Mouse (Mus musculus): ENCODE results near the gene Stkld1.

The Stkld1 gene

GRCm38 (mm10) chr2:26915927-26916728 lies 17.7 kb upstream of the Stkld1 start, which contains the start of the genes Surf2 and Surf1:
Gene Surf2 (plus strand): TSS chr2:26916367.
Gene Surf1 (minus strand): TSS chr2:26916530.
- DNase-seq (ENCODE audit: low read depth, low spot score): no peak

DNA sequence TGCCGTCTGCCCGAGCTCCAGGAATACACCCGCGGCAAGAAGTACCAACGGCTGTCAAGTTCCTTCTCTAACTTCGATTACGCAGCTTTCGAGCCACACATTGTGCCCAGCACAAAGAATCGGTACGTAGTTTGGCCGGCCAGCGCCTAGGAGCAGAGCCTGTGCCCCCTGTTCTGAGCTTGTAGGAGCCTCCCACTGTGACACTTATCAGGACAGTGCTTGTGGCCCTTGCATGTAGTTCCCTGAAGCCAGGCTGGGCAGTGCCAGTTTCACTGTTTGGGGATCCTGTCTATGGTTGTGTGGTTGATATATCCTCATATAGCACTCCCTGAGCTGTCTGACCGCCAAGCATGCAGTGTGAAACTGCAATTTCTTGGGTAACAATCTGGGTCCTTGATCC lies 17.1 kb upstream of the Stkld1 start:
- no peak for DNase-seq (ENCODE audit: low read depth, low spot score)

GRCm38 (mm10) chr2:26919684-26920083 lies 14.2 kb upstream of the Stkld1 start:
- DNase-seq (ENCODE audit: low read depth, low spot score): no peak

DNA sequence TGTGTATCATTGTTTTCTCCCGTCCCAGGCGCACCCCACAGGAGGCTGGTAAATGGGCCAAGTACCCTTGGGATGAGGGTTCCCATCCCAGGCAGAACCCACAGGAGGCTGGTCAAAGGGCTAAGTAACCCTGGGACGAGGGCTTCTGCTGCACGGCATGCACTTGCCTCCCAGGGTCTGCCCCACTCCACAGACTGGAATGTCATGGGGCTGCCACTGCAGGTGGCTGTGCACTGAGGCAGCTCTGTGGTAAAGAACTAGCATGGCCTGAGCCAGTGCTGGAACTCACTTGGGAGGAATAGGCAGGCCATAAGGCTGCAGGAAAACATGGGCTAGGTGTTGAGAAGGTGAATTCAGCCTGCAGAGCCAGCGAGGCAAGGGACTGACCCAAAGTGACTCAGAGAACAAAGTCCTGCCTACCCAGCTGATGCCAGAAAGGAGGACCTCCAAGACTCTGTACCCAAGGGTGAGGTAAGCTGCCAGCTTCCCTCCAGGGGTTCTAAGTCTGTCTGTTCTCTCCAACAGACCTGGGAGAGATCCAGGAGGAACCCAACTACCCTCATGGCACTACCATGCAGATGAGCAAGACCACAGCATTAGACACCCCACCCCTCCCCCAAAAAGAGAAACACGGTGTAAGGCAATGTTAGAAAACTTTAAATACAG lies 13.5 kb upstream of the Stkld1 start:
- no peak for DNase-seq (ENCODE audit: low read depth, low spot score)

GRCm38 (mm10) chr2:26921784-26922183 lies 12.1 kb upstream of the Stkld1 start:
- DNase-seq (ENCODE audit: low read depth, low spot score): no peak

DNA sequence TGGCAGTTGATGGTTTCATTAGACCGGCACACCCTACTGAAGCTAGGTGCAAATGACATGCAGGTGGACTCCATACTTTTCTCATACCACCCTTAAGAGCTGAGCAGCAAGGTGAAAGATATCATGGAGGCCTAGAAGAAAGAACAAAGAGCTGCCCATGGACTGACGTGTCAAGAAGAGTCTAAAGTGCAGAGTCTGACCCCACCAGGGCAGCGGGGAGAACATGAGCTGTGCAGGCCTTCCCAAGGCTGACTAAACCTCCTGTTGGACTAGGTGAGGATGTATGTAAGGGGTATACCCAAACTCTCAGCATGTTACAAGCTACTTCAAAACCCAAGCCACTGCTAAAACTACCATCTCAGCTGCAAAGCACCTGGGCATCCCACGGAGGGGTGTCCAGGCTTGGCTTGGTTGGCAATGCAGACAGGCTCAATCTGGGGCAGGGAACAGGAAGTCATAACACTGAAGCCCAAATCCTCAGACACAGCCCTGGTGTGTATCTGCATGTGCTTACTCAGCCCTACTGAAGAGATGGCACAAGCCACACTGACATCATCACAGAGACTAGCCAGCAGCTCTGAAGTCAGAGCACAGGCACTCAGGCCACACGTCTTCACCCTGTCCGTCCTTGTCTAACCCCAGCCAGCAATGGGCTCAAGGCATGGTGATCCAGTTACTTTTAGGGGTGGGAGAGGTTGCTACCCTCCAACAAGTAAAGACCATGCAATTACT lies 5.9 kb upstream of the Stkld1 start:
- DNase-seq (ENCODE audit: low read depth, low spot score): no peak

DNA sequence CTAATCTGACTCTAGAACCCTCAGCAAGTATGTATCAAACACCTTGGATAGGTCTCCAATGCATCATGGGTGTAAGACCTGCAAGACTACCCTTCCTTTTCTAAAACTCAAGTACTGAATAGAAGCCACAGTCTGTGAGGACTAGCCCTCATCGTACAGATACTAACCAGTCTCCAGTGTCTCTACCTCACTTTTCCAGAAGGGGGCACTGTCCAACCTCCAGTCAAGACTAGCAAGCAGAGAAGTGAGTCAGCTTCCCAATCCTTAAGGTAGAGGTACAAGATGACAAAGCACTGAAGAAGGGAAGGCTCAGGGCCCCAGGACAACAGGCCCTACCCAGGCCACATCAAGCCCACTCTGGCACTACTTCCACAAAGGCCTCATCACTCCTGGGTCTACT lies 3.5 kb upstream of the Stkld1 start:
- no peak for DNase-seq (ENCODE audit: low read depth, low spot score)

DNA sequence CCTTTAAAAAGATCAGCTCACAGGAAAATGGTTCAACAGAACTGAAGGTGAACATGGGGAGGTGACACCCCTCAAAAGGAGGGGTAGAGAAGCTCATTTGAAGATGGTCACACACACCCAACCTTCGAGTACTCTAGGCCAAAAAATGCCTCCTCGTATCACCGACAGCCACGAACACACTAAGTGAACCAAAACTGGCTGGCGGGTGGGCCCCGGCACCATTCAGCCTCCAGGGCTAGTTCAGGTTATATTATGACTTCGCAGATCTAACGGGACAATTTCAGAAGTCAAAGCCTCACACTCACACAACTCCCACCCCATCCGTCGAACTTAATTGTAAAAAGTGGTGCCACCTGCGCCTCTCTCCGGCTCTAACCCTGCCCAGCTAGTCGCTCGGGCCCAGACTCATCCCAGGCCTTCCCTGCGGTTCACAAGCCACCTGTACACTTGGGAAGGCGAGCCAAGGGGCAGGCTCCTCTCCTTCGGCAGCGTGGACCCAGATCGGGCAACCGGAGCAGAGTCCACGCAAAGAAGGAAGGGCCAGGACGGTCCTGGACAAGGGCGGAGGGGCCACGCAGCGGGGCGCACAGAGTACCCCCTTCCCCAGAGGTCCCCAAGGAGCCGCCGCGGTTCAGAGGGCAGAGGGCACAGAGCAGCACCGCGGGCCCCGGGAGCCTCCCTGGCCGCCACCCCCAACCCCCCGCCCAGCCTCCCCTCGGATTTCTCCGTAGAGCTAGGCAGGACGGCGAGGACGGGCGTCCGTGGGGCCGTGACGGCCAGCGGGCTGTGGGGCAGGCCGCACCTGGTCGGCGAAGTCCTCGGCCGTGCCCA lies 1.2 kb upstream of the Stkld1 start:
- DNase-seq (ENCODE audit: low read depth, low spot score): no peak

GRCm38 (mm10) chr2:26935286-26935685 lies 1.4 kb downstream of the Stkld1 start:
- no peak for DNase-seq (ENCODE audit: low read depth, low spot score)

DNA sequence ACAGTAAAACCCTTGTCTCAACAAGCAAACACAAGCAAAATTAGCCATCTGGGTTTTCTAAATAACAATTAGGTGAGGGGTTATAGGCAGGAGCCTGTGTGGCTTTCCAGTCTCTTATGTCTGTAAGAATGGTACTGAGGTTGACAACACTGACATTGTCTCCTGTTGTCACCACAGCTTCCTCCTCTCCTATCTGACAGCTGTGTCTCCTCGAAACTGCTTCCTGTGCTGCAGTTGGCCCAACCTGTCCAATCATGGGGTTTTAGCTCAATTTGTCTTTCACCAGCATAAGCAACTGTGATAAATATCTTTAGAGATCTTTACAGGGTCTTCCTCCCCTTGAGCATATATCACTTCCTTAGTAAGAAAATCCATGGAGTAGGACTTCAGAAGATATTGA lies 2.6 kb downstream of the Stkld1 start:
- DNase-seq (ENCODE audit: low read depth, low spot score): no peak

- DNase-seq (ENCODE audit: low read depth, low spot score): no peak
Measured at GRCm38 (mm10) chr2:26941539-26941938, 7.7 kb downstream of the Stkld1 start.

DNA sequence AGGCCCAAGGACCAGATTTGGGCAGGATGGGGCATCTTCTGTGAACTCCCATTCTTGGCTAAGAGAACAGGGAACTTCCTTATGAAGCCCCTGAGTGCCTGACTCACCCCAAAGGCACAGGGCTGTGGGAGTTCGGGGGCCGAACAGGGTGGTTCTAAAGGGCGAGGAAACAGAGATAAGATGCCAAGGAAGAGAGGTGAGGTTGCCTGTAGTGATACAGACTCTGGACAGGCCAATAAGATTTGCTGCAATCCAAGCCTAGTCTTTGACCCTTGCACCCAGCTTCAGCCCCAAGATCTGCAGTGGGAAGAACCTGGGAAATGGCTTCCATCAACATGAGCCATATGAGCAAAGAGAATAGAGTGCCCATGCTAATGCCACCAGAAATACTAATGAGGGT lies 9.4 kb downstream of the Stkld1 start:
- no peak for DNase-seq (ENCODE audit: low read depth, low spot score)

- no peak for DNase-seq (ENCODE audit: low read depth, low spot score)
Measured at GRCm38 (mm10) chr2:26950411-26950810, 16.6 kb downstream of the Stkld1 start.

- DNase-seq (ENCODE audit: low read depth, low spot score): no peak
Measured at GRCm38 (mm10) chr2:26951346-26951905, 17.6 kb downstream of the Stkld1 start.

DNA sequence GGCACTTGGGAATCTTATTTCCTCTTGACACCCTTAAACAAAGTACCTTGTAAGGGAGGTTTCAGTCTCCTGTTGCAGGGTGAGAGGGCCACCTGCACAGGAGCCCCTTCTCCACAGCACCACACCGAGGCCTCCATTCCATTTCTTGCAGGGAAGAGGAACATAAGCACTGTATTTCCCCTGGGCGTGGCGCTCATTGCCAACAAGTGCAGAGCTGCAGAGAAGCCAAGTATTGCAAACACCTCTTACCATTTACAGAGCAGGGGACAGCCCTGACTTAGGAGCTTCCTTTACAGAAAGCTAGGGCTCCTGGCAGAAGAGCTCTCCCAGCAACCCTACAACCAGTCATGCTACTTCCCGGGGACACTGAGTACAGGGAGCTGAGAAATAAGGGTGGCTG lies 18.3 kb downstream of the Stkld1 start:
- DNase-seq (ENCODE audit: low read depth, low spot score): no peak

DNA sequence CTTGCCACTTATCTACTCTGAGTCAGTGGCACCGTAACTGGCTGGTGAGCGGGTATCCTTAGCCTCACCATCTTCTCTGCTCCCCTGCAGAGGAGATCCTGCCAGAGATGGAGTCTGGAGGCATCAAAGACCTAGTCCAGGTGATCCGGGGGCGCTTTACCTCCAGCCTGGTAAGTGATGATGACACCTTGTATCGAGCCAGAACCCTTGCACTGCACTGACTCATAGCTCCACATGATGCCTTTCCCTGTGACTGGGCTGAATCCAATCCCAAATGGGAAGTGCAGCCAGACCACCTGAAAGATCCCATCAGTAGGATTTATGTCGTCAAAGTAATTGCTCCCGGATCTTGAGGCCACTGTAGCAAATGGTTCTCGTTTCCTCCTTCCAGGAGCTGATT lies 19.0 kb downstream of the Stkld1 start:
- DNase-seq (ENCODE audit: low read depth, low spot score): no peak

- no peak for DNase-seq (ENCODE audit: low read depth, low spot score)
Measured at GRCm38 (mm10) chr2:26954735-26955395, 21.0 kb downstream of the Stkld1 start.

DNA sequence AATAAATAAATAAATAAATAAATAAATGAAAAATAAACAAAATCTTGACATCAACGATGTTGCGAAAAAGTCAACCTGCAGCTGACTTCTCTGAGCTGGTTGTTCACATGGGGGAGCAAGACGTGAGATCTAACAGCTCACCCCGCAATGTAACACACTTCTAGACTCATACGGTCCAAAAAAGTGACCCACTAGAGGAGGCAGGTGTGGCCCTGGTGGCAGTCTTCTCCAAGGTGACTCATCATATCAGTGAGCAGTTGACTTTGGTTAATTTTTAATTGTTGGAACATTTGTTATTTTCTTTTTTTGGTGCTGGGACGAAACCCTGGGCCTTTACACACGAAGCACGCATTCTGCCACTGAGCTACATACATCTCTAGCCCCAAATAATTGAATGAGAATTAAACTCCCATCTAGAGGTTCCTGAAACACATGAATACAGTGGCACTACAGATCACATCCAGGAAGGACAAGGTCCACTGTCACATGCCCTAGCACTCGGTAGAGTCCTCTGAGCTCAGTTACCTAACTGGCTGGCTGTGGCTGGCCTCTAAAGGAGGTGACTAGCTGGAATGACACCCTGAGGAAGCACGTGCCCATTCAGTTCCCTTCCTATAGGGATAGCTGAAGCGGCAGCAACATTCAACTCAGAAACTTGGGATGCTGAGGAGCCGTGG lies 23.1 kb downstream of the Stkld1 start:
- DNase-seq (ENCODE audit: low read depth, low spot score): no peak

GRCm38 (mm10) chr2:26957488-26957859 lies 23.6 kb downstream of the Stkld1 start:
- no peak for DNase-seq (ENCODE audit: low read depth, low spot score)

DNA sequence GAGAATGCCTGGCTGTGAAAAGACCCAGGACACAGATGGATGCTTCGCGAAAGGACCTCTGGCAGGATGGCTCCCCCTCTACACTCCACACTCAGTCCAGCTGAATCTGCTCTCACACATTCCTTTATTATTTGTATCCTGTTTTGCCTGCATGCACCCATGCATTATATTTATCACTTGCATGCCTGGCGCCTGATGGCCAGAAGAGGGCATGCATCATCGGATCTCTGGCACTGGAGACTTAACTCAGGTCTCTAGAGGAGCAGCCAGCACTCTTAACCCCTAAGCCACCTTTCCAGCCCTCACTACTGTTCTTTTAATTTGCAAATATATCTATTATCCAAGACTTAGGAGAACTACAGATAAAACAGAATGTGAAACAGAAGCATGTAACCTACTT lies 26.9 kb downstream of the Stkld1 start:
- no peak for DNase-seq (ENCODE audit: low read depth, low spot score)
